19 mouse cellular contexts compared by ENCODE assay signal in the genomic region with DNA sequence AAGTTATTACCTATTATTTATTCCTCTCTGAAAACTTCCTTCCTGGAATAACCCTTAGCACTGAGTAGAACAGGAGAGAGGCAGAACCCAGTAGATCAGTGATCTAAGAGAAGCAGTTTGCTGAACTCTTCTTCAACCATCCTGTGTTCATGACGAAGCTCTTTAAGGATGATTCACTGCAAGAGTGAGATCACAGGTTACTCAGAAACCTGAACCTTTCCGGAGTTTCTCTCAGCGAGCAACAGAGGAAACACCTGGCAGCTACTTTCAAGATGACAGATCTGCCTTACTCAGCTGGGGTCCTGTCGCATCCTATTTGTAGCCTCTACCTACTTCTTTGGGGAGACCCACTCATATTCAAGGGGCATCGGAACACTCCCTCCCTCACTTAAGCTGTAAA.
DNase-seq lines count a peak whose midpoint lies in the region; ATAC-seq and TF ChIP-seq lines count a peak whose summit lies in the region.
"Had no signal": no experiment of that assay in that cellular context is flagged by ENCODE, and none has a peak within 500 bp of the region (broad histone marks: within the 10 kb centered on the region; RNA-seq: fewer than 3 reads in every experiment).

No protein-coding gene starts in this region.

- 75% methylated on average over 5 of the region's 5 CpGs for WGBS in hindbrain, embryonic 10.5 days

- TF ChIP-seq CTCF in C2C12 (IDR thresholded peaks at IDR 0.05; ENCODE audit: control insufficient read depth, insufficient read depth, insufficient read length): no peak

- H3K27ac ChIP-seq in hindbrain, embryonic 10.5 days: no peak overlapping the region
- H3K27ac ChIP-seq: hindbrain, postnatal 0 days; midbrain, embryonic 12.5 days; neural tube, embryonic 15.5 days had no signal

- no peak for DNase-seq in frontal cortex, postnatal 10 days (ENCODE audit: low spot score in 2 of 2)
- DNase-seq in forelimb bud, embryonic 11.5 days (ENCODE audit: low read depth, low spot score): peak; percentile 19
- peak; percentile 34 to 46 for DNase-seq in thymus, postnatal 10 days (ENCODE audit: low spot score in 2 of 2)
- no peak for DNase-seq in layer of hippocampus, postnatal 10 days (ENCODE audit: low spot score in 2 of 2)
- no peak for DNase-seq in MN1 (ENCODE audit: low spot score)
- DNase-seq in hindbrain, embryonic 10.5 days (ENCODE audit: low spot score): no peak
- DNase-seq: cerebellum, postnatal 10 days; gastrocnemius, postnatal 14 days; kidney, adult 8-10 months; liver; lung, adult 2 months; lung, postnatal 4 days; right cerebral cortex, postnatal 4 days had no signal

- H3K79me3 ChIP-seq in C2C12 (ENCODE audit: low read depth): no peaks in the 10 kb centered on the region

- no peaks in the 10 kb centered on the region for H3K36me3 ChIP-seq in C2C12 (ENCODE audit: control insufficient read depth, insufficient read depth)
- no peaks in the 10 kb centered on the region for H3K36me3 ChIP-seq in hindbrain, embryonic 10.5 days
- H3K36me3 ChIP-seq: midbrain, embryonic 12.5 days; neural tube, embryonic 15.5 days had no signal

- no peaks in the 10 kb centered on the region for H3K27me3 ChIP-seq in C2C12 (ENCODE audit: control insufficient read depth, insufficient read depth, insufficient read length)
- no peaks in the 10 kb centered on the region for H3K27me3 ChIP-seq in hindbrain, embryonic 10.5 days (ENCODE audit: insufficient read depth, poor library complexity, severe bottlenecking)
- H3K27me3 ChIP-seq: midbrain, embryonic 12.5 days; neural tube, embryonic 15.5 days had no signal

- H3K9me3 ChIP-seq in hindbrain, embryonic 10.5 days: no peaks in the 10 kb centered on the region
- H3K9me3 ChIP-seq: neural tube, embryonic 15.5 days had no signal

- H3K4me3 ChIP-seq in C2C12 (ENCODE audit: insufficient read depth, poor library complexity, severe bottlenecking): no peak overlapping the region
- H3K4me3 ChIP-seq in hindbrain, embryonic 10.5 days: no peak overlapping the region
- H3K4me3 ChIP-seq: midbrain, embryonic 12.5 days; neural tube, embryonic 15.5 days had no signal

- H3K4me1 ChIP-seq in hindbrain, embryonic 10.5 days (replicated peaks): no peaks in the 10 kb centered on the region
- H3K4me1 ChIP-seq: midbrain, embryonic 12.5 days; neural tube, embryonic 15.5 days had no signal

- H3ac ChIP-seq in C2C12 (ENCODE audit: control insufficient read depth, insufficient read length, low read depth): no peak overlapping the region

- peak; percentile 41 for ATAC-seq in frontal cortex, adult (ENCODE audit: low TSS enrichment)
- ATAC-seq: activated CD4-positive, CD25-positive, alpha-beta regulatory T cell, adult 4 months had no signal

- no peaks in the 10 kb centered on the region for H3K79me2 ChIP-seq in C2C12 (ENCODE audit: control insufficient read depth, insufficient read depth)

TF ChIP-seq in C2C12, 6 proteins besides CTCF, POLR2A, EP300 and RAD21:
- TF ChIP-seq MAX (IDR thresholded peaks at IDR 0.05) (no peak), MYOD1 (IDR thresholded peaks at IDR 0.05; ENCODE audit: control insufficient read depth, insufficient read length, low read depth) (peak; percentile 39), MYOG (IDR thresholded peaks at IDR 0.05; ENCODE audit: control insufficient read depth, extremely low read depth, insufficient read length) (no peak), CEBPB (IDR thresholded peaks at IDR 0.05; ENCODE audit: low read depth) (no peak)

Comparison
In these comparisons a context has a peak if more than half of its experiments do, and no peak if none do; other contexts are left out.
1. DNase-seq: peak in forelimb bud, embryonic 11.5 days (single experiment) and thymus, postnatal 10 days (2 of 2); none in frontal cortex, postnatal 10 days (0 of 2), layer of hippocampus, postnatal 10 days (0 of 2), MN1 (single experiment) and hindbrain, embryonic 10.5 days (single experiment).